Mouse (Mus musculus): Measurements from ENCODE around the gene Lrguk.

- no peak for TF ChIP-seq CTCF (IDR thresholded peaks at IDR 0.05; ENCODE audit: low read depth)
- TF ChIP-seq EP300 (IDR thresholded peaks at IDR 0.05; ENCODE audit: low read depth) = no peak
Measured at GRCm38 (mm10) chr6:34146042-34146441, 116.8 kb downstream of the Lrguk start.
